Mouse (Mus musculus) C2C12 (cell line): ENCODE measurements around the gene Syt7.

ENCODE experiments used
- CEBPB ChIP-seq: IDR thresholded peaks from one replicate; pipeline ENCODE4 v1.6.1; 2011; ENCODE audit warnings: low read depth, mild to moderate bottlenecking, control low read depth, moderate library complexity
- CTCF ChIP-seq: IDR thresholded peaks from one replicate; pipeline ENCODE4 v1.5.1; 2011; ENCODE audit not compliant: control insufficient read depth, insufficient read depth, insufficient read length
- FOSL1 ChIP-seq: IDR thresholded peaks from one replicate; pipeline ENCODE4 v1.8.0; 2011; ENCODE audit warnings: mild to moderate bottlenecking, low read length; ENCODE audit not compliant: poor library complexity, insufficient read depth, severe bottlenecking
- MAX ChIP-seq: IDR thresholded peaks from one replicate; pipeline ENCODE4 v1.6.1; 2011; ENCODE audit warnings: mild to moderate bottlenecking, control low read depth
- MYOD1 ChIP-seq: IDR thresholded peaks from one replicate; pipeline ENCODE4 v1.6.1; 2011; ENCODE audit warnings: low read depth; ENCODE audit not compliant: control insufficient read depth, insufficient read length
- MYOG ChIP-seq: IDR thresholded peaks from one replicate; pipeline ENCODE4 v1.6.1; 2011; ENCODE audit not compliant: control insufficient read depth, insufficient read length; ENCODE audit errors: extremely low read depth
- USF1 ChIP-seq: IDR thresholded peaks from one replicate; pipeline ENCODE4 v1.6.1; 2011; ENCODE audit warnings: low read depth, mild to moderate bottlenecking, control low read depth, moderate library complexity

DNA sequence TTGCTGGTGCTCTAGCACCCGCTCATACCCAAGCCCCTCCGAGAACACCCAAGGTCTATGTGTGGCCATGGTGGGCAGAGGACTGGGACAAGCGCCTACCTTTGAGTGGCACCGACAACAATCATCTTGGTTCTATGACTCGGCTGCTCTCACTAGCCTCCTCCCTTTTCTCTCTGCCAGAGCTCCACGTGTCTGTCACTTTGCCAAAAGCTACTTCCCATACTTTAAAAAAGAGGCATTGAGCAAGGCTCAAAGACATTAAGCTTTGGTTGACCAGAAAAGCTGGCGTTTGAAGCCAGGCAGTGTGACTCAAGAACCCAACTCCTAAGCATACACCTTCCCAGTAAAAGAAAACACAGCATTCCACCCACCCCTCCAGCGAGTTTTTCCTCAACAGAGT lies 69.2 kb downstream of the Syt7 start:
- TF ChIP-seq CTCF (no peak), MAX (no peak), MYOG (no peak), USF1 (no peak), FOSL1 (no peak), MYOD1 (no peak), CEBPB (no peak)
